Mouse (Mus musculus) liver, adult 2 months (tissue): ENCODE results near the gene Tmcc2.

ENCODE experiments used
- CTCF ChIP-seq: fragments of 200-500 bp; IDR thresholded peaks from 2 replicates; pipeline ENCODE4 v1.5.1; 2011; ENCODE audit warnings: low read depth, low read length, control low read depth
- POLR2A ChIP-seq: fragments of 200-500 bp; IDR thresholded peaks from 2 replicates; pipeline ENCODE4 v1.6.1; 2011; ENCODE audit warnings: low read length, control low read depth; ENCODE audit not compliant: insufficient read depth; ENCODE audit errors: extremely low read depth

GRCm38 (mm10) chr1:132306808-132307207 is 84.3 kb downstream of the Tmcc2 start:
- no peak for TF ChIP-seq POLR2A
- TF ChIP-seq CTCF = no peak
